Mouse (Mus musculus): ENCODE measurements around the gene Bora. TPM values are rescaled to one million over a fixed set of nuclear protein-coding genes. Genes with fewer than 3 reads are reported as not detected.

Bora gene
- polyA plus RNA-seq, 1 experiment from 2014 or later, result 2.3 TPM

DNA sequence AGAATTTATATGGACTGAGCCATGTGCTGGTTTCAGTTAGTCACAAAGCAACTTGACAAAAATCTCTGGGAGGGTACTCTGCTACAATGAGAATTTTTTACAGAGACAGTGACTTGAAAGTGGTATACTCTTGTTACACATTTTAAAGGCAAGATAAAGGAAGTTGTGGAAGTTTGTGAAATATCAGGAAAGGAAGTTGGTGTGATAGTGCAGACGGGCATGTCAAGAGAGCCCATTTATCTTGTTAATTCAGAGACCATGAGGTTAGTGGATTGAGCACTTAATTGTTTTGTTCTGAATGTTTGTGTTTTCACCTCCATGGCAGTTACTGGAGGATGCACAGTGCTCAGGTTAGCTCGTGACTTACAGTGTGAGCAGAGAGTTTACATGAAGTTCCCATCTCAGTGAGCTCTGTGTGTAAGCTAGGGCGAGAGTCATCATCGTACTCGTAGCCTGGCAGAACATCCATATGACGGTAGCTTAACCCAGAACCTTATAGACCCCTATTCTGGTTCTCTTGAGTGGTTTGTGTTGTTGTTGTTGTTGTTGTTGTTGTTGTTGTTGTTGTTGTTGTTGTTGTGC lies 58.6 kb downstream of the Bora start:
- 72% methylated on average over 6 of the region's 6 CpGs for WGBS (ENCODE audit: missing documents)
- H3K4me3 ChIP-seq (ENCODE audit: inconsistent target), result no peak overlapping the region
- peaks cover 19% of the 10 kb centered on the region; the same call in 1 of the 2 replicates for H3K36me3 ChIP-seq (ENCODE audit: inconsistent target)
- H3K79me2 ChIP-seq (ENCODE audit: inconsistent target), result peaks cover 33% of the 10 kb centered on the region; the same call in 1 of the 2 replicates
- H3K27ac ChIP-seq, result no peak overlapping the region

DNA sequence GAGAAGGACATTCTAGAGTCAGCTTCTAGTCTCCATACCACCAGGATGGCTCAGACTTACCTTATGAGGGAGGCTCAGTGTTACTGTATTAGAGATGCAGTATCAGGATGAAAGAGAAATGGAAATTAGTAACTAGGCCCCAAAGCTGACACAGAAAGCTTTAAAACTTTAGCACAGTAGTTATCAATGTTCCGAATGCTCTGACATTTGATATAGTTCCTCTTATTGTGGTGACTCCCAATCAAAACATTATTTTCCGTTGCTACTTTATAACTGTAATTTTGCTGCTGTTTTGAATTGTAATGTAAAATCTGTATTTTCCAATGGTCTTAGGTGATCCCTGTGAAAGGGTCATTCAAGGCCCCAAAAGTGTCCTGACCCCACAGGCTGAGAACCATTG lies 60.6 kb downstream of the Bora start:
- H3K4me3 ChIP-seq (ENCODE audit: inconsistent target), result no peak overlapping the region
- no peak overlapping the region for H3K27ac ChIP-seq
- H3K79me2 ChIP-seq (ENCODE audit: inconsistent target), result peaks cover 14% of the 10 kb centered on the region; the same call in 1 of the 2 replicates
- 95% methylated on average over 2 of the region's 2 CpGs for WGBS (ENCODE audit: missing documents)
- peaks cover 31% of the 10 kb centered on the region; the same call in 1 of the 2 replicates for H3K36me3 ChIP-seq (ENCODE audit: inconsistent target)

DNA sequence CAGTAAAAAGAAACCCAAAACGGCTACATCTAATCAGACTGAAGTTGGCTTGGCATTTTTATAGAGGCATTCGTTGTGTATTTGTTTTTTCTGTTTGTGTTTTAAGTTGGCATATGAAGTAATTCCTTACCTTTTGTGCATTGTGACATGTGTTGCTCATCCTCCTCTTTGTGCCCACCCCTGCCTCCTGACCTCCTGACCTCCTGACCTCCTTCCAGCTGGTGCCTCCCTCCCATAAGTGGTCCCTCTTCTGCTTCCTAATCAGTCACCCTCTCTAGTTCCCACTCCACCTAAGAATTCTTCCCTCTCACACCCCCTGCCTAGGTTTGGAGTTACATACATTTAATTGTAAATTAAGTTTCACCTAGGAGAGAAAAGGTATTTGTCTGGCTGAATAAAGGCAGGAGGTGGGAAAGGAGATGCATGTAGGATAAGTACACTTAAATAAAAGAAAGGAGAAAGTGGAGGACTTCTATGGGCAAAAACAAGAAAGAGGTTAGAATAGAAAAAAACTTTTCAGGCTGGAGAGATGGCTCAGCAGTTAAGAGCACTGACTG lies 61.7 kb downstream of the Bora start:
- 88% methylated on average over 2 of the region's 2 CpGs for WGBS (ENCODE audit: missing documents)
- no peak overlapping the region for H3K4me3 ChIP-seq (ENCODE audit: inconsistent target)
- peaks cover 38% of the 10 kb centered on the region; the same call in 1 of the 2 replicates for H3K36me3 ChIP-seq (ENCODE audit: inconsistent target)

DNA sequence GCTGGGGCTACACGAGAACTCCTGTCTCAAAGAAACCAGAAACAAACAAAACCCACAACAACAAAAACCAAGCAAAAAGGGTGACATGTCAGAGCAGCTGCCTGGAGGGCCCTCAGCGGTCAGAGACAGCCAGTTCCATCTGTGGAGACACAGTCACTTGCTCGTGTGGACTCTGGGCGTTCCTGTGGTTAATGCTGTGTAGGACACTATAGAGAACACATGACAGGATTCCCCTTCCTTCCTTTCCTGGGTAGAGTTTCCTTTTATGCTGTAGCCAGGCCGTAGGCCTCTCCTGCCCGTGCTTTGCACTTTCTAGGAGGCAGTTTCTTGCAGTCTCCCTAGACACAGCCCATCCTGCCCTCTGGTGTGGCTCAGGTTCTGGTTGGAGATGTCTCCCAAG lies 62.7 kb downstream of the Bora start:
- Histone ChIP-seq H3K27ac (peak overlapping the region; percentile 56), H3K79me2 (ENCODE audit: inconsistent target) (no peaks in the 10 kb centered on the region; the same call in 1 of the 2 replicates), H3K4me3 (ENCODE audit: inconsistent target) (no peak overlapping the region), H3K36me3 (ENCODE audit: inconsistent target) (peaks cover 42% of the 10 kb centered on the region)
- 57% methylated on average over 6 of the region's 6 CpGs for WGBS (ENCODE audit: missing documents)

More for the DNA sequence above, 61.7 kb downstream of the Bora start:
- Histone ChIP-seq H3K79me2 (ENCODE audit: inconsistent target) (peaks cover 7% of the 10 kb centered on the region; the same call in 1 of the 2 replicates), H3K27ac (no peak overlapping the region; the same call in 1 of the 2 replicates)

DNA sequence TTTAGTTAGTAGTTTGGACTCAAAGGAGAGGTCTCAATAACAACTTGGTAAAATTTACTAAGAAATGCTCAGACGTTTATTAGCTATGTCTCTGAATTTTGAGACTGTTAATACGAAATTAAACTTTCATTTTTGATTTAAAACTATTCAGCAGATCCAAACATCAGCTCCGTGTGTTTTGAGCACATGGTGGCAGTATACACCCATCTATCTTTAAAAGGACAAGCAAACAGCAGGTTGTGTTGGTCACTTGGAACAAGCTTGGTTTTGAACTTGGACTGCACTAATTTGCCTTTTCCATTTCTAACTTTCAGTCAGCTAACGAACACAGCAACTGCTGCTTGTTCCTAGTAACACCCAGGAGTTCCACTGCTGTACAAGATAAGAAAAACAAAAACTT lies 71.6 kb downstream of the Bora start:
- WGBS (ENCODE audit: missing documents), result 85% methylated on average over 4 of the region's 4 CpGs
- Histone ChIP-seq H3K27ac (no peak overlapping the region), H3K79me2 (ENCODE audit: inconsistent target) (no peaks in the 10 kb centered on the region), H3K4me3 (ENCODE audit: inconsistent target) (no peak overlapping the region), H3K36me3 (ENCODE audit: inconsistent target) (peaks cover 44% of the 10 kb centered on the region)

DNA sequence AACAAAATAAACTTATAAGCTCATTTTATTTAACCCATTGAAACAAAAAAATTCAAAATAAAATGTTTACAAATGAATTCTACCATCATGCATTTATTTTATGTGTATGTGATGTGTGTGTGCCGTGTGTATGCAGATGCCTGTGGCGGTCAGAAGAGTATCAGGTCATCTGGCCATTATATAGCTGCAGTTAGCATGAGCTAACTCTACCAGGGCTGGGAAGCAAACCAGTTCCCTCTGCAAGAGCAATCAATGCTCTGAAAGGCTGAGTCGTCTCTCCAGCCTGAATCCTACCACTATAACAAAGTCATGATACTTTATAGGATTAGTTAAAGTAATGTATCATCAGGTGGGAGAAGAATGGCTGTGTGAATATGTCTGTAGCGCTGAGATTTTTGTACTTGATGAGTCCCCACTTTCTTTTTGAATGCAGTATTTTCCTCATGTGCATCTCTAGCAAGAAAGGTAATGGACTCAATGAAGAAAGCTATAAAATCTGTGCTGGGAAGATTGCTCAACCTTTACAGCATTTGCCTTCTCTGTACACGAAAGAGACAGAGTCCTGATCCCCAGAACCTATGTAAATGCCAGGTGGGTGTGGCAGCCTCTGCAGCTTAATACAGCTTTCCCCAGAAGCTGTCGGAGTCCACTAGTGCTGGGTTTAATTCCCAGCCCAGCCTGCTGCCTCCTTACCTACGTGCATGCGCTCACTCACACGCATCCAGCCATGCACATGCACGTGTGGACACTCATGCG lies 75.7 kb downstream of the Bora start:
- H3K4me3 ChIP-seq (ENCODE audit: inconsistent target), result no peak overlapping the region
- H3K79me2 ChIP-seq (ENCODE audit: inconsistent target), result no peaks in the 10 kb centered on the region
- H3K27ac ChIP-seq, result no peak overlapping the region
- 93% methylated on average over 11 of the region's 11 CpGs for WGBS (ENCODE audit: missing documents)
- H3K36me3 ChIP-seq (ENCODE audit: inconsistent target), result peaks cover 12% of the 10 kb centered on the region; the same call in 1 of the 2 replicates

DNA sequence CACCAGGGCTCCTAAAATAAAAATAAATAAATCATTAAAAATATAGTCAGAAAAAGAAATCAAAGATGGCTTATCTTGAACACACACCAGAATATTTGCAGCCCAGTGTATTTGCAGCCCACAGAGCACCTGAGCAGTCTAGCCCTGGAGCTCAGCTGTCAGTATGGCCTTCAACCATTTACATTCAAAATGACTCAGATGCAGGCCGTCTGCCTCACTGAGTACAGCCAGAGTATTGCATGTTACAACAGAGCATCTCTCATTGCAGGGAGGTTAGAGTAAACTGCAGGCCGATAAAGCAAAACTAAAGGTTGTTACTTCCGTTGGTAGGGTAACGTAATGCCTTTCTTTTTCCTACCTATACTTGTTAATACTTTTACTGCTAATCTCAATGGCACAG lies 78.1 kb downstream of the Bora start:
- Histone ChIP-seq H3K27ac (no peak overlapping the region), H3K4me3 (ENCODE audit: inconsistent target) (no peak overlapping the region), H3K36me3 (ENCODE audit: inconsistent target) (peaks cover 7% of the 10 kb centered on the region; the same call in 1 of the 2 replicates), H3K79me2 (ENCODE audit: inconsistent target) (no peaks in the 10 kb centered on the region)
- 94% methylated on average over 4 of the region's 4 CpGs for WGBS (ENCODE audit: missing documents)

Other genes with a start within 250 kb of the Bora start
- gene Rpl36a-ps1, start 51.9 kb upstream of the Bora start, polyA plus RNA-seq (2018), result 1.2 to 3.4 TPM (median 1.4 TPM) in 3 replicates
- 23.1 to 32.3 TPM (median 29.1 TPM) in 3 replicates for gene Mzt1, start 88 bp upstream of the Bora start, polyA plus RNA-seq (2018)
- gene Pibf1, start 53.2 kb downstream of the Bora start, polyA plus RNA-seq (2018), result 9.5 to 15.5 TPM (median 9.6 TPM) in 3 replicates
- gene Dis3, start 53.5 kb downstream of the Bora start, polyA plus RNA-seq (2018), result 3.8 to 15.9 TPM (median 10.6 TPM) in 3 replicates

Data from macrophage (primary cell).